In the genomic region with DNA sequence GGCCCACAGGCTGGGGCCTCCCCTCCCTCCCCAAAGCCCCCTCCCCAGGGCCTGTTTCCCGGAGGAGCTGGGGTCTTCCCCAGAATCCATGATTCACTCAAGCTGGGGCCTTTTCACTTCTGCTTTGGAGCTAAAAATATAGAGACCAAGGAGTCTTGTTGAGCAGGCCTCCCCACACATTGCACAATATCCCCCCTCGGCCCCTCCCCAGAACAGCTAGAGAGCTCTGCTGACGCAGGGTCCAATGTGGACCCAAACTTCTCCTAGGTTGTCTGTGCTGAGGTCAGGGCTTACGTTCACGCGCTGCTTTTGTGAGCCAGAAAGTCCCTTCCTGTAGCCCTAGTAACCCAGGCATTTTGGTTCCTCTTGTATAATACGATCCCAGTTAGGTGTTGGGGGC, we compare ENCODE assay signal across 8 mouse cellular contexts. TPM values are rescaled to one million over a fixed set of nuclear protein-coding genes. Genes with fewer than 3 reads are reported as not detected.
DNase-seq lines count a peak whose midpoint lies in the region; ATAC-seq lines count a peak whose summit lies in the region.

No protein-coding gene starts in this region.

- 49% methylated on average over 7 of the region's 7 CpGs for WGBS in liver, embryonic 13.5 days (ENCODE audit: insufficient replicate concordance)

- no peak overlapping the region; the same call in 1 of the 2 replicates for H3K9ac ChIP-seq in liver, embryonic 13.5 days

- no peaks in the 10 kb centered on the region for H3K27me3 ChIP-seq in liver, embryonic 13.5 days
- H3K27me3 ChIP-seq in splenic B cell, adult 2 months (ENCODE audit: control insufficient read depth, insufficient read depth, low read length, poor library complexity, severe bottlenecking): no peaks in the 10 kb centered on the region

- peak; percentile 67 to 70 for DNase-seq in right cerebral cortex, postnatal 10 days (ENCODE audit: low spot score in 2 of 2)
- DNase-seq in right cerebral cortex, adult 2 months (ENCODE audit: low spot score in 2 of 2): no peak
- peak; percentile 58 to 72 for DNase-seq in heart, adult 9 months (ENCODE audit: low spot score in 2 of 2)
- DNase-seq in liver, embryonic 13.5 days: peak; percentile 15
- peak; percentile 74 for DNase-seq in splenic B cell, adult 2 months (ENCODE audit: low read depth, low spot score)
- no peak for DNase-seq in left cerebral cortex, postnatal 4 days
- DNase-seq in embryo, embryonic 11 days: no peak
- DNase-seq in testis, postnatal 14 days (ENCODE audit: low spot score): no peak

- intact Hi-C loops in left cerebral cortex, postnatal 4 days (cut with DNase I): no loop called here

- H3K9me3 ChIP-seq in liver, embryonic 13.5 days (replicated peaks): no peaks in the 10 kb centered on the region

- peaks cover 66% of the 10 kb centered on the region for H3K4me1 ChIP-seq in liver, embryonic 13.5 days (replicated peaks)

- H3K36me3 ChIP-seq in liver, embryonic 13.5 days: peaks cover 51% of the 10 kb centered on the region
- peaks cover 3% of the 10 kb centered on the region; the same call in 1 of the 2 replicates for H3K36me3 ChIP-seq in splenic B cell, adult 2 months (ENCODE audit: control insufficient read depth, insufficient read depth, low read length, poor library complexity, severe bottlenecking)

- peak overlapping the region; percentile 67 for H3K27ac ChIP-seq in liver, embryonic 13.5 days

- no peak for ATAC-seq in liver, embryonic 13.5 days (ENCODE audit: low read depth)

- peak overlapping the region; percentile 18; the same call in 1 of the 2 replicates for H3K4me2 ChIP-seq in liver, embryonic 13.5 days

- no peak overlapping the region for H3K4me3 ChIP-seq in liver, embryonic 13.5 days (replicated peaks)

RNA-seq across cellular contexts. Expression of a gene that starts 6.0 kb away (rescaled TPM):
- 4.7 and 6.3 TPM in 2 replicates for polyA plus RNA-seq in liver, embryonic 13.5 days (2015; fragmentation: Nextera tagmentation; extraction: Ambion mirVana)
- total RNA-seq in left cerebral cortex, postnatal 4 days (2021): 1 to 10 TPM; 1.9 to 2.3 TPM

RNA-seq across cellular contexts. Expression of a gene that starts 6.5 kb away (rescaled TPM):
- polyA plus RNA-seq in liver, embryonic 13.5 days (2015; fragmentation: Nextera tagmentation; extraction: Ambion mirVana): 28.1 and 31.8 TPM in 2 replicates
- 10 to 100 TPM; 18.6 to 19.7 TPM for total RNA-seq in left cerebral cortex, postnatal 4 days (2021)

RNA-seq across cellular contexts. Expression of a gene that starts 6.7 kb away (rescaled TPM):
- polyA plus RNA-seq in liver, embryonic 13.5 days (2015; fragmentation: Nextera tagmentation; extraction: Ambion mirVana): 30.7 and 33.4 TPM in 2 replicates
- total RNA-seq in left cerebral cortex, postnatal 4 days (2021): 10 to 100 TPM; 77.7 to 86.8 TPM

RNA-seq across cellular contexts. Expression of a gene that starts 13.6 kb away (rescaled TPM):
- 4.9 and 5.0 TPM in 2 replicates for polyA plus RNA-seq in liver, embryonic 13.5 days (2015; fragmentation: Nextera tagmentation; extraction: Ambion mirVana)
- 10 to 100 TPM; 25.0 to 33.3 TPM for total RNA-seq in left cerebral cortex, postnatal 4 days (2021)

RNA-seq across cellular contexts. Expression of a gene that starts 35.6 kb away (rescaled TPM):
- polyA plus RNA-seq in liver, embryonic 13.5 days (2015; fragmentation: Nextera tagmentation; extraction: Ambion mirVana): 937 and 964 TPM in 2 replicates
- total RNA-seq in left cerebral cortex, postnatal 4 days (2021): 100 to 1,000 TPM; 913 to 959 TPM

Comparison
In these comparisons a context has a peak if more than half of its experiments do, and no peak if none do; other contexts are left out.
1. DNase-seq: peak in right cerebral cortex, postnatal 10 days (2 of 2), heart, adult 9 months (2 of 2), liver, embryonic 13.5 days (single experiment) and splenic B cell, adult 2 months (single experiment); none in right cerebral cortex, adult 2 months (0 of 2), left cerebral cortex, postnatal 4 days (single experiment), embryo, embryonic 11 days (single experiment) and testis, postnatal 14 days (single experiment).